Mouse (Mus musculus): ENCODE results near the gene Ubxn6.

Gene Ubxn6

DNA sequence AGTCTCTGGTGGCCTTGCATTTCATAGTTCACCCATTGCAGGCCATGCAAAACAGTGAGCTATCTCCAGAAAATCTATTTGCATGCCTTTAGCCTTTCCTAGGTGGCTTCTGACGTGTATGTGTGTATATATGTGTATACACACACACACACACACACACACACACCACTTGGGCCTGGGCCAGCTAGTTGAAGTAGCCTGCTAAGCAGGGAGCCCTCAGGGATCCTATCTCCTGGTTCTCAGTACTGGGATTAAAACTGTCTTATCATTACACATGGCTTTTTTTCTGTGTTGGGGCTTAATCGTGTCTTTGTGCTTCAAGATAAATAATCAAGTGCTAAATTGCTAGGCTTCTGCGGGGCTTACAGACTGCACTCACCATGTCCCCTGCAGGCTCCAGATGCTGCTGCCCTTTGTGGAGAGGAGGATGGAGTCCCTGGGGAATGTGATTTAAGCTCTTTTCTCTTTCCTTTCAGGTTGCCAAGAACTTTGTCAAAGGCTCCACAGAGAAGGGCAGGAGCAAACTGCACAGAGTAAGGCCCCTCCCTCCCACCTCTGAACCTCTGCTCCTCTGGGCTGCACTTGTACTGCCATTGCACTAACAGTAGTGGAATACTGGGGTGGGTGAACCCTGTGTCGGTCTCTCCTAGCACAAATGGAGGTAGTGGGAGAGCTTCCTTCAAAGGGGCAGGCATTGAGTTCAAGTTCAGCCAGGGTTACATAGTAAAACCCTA is 18.7 kb downstream of the Ubxn6 start:
- no peak for DNase-seq (ENCODE audit: low read depth in 1 of 2, low spot score in 2 of 2)

DNA sequence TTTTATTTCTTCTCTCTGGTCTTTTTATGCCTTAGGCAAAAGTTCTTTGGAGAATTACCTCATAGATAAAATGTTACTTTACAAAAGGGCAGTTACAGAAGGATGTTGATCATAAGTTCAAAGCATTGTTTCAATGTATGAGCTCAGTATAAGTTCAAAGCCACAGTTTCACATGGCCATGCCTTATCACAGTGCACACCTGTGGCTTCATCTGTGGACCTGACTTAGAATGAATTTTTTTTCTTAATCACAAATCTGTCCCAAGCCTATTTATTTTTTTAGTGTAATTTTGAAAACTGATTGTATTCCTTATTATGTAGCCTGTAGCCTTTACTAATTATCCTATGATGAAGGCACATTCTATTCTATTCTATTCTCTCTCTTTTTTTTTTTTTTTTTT is 19.9 kb downstream of the Ubxn6 start:
- no peak for DNase-seq (ENCODE audit: low read depth in 1 of 2, low spot score in 2 of 2)

DNA sequence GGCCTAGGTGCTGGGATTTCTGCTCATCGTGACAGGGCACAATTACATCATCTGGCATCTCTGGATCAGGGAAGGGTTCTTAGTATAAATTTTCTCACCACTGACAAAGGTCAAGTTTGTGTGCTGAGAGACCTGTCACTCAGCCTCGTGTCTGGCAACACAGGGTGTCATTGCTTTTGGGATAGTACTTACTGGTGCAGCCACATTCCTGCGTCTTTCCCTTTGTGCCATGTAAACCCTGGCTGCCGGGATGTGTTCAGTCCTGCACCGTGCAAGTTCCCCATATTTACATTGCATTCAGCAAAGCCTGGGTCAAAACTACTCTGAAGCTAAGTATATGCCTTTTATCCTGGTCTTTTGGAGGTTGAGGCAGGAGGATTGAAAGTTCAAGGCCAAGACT is 23.5 kb downstream of the Ubxn6 start:
- DNase-seq (ENCODE audit: low read depth in 1 of 2, low spot score in 2 of 2), result no peak

DNA sequence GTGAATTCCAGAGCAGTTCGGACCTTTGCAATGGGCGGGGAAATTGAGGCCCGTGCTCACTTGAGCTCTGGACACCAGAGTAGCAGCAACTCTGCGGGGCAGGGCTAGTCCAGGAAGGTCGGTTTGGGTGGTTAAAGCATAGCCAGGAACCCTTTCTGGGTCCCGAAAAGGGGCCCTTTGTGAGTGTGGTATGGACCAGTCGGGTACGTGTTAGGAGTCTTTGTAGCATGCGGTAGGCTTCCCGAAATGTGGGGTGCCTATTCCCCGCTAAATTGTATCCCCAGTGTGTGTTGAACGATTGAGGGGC is 34.0 kb downstream of the Ubxn6 start:
- DNase-seq (ENCODE audit: low read depth in 1 of 2, low spot score in 2 of 2), result no peak

DNA sequence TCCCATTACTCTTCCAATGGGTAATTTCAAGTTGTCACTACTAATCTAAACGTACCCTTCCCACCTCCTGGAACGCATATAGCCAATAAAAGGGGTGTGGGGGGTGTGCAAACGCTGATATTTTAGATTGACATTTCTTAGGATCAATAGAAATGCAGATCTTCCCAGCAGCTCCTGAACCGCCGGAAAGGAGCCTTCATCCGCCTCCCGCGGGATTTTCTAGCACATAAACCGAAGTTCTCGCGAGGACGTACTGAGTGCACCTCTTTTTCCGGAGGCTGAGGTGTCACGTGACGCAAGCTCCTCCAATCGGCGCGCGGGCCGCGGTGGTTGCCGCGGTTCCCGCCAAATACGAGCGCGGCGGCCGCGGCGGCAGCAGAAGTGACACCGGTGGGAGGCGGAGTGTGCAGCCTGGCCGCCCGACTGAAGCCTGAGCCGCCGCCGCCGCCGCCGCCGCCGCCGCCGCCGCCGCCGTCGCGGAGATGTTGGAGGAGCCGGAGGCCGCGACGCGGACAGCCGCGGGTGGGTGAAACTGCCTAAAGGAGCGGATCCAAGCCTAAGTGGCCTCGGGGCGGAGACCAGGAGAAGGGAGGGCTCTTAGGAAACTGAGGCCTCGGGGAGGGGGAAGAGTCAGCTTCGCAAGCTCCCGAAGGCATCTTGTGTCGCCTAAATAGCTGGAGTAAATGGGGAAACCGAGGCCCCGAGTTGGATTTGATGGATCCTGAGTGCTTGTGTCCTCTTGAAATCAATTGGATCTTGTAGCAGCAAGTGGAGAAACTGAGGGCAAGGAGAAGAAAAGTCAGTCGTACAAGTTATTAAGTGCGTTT is 34.6 kb downstream of the Ubxn6 start, which contains the start of gene Chaf1a:
Chaf1a (plus strand) TSS at position 410 of the 827 bp plus-strand sequence.
- peak; percentile 89 to 90 for DNase-seq (ENCODE audit: low read depth in 1 of 2, low spot score in 2 of 2)

DNA sequence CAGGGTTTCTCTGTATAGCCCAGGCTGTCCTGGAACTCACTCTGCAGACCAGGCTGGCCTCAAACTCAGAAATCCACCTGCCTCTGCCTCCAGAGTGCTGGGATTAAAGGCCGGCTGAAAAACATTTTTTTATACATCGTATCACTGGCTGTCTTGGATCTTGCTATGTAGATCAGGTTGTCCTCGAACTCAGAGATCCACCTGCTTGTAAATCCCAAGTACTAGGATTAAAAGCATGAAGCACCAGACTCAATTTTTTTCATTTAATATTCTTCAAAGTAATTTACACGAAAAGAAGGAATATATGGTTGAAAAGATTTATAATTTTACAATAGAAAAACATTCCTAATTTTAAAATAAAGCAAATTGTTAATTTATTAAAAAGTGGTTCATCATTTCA is 35.5 kb downstream of the Ubxn6 start:
- DNase-seq (ENCODE audit: low read depth in 1 of 2, low spot score in 2 of 2), result no peak

DNA sequence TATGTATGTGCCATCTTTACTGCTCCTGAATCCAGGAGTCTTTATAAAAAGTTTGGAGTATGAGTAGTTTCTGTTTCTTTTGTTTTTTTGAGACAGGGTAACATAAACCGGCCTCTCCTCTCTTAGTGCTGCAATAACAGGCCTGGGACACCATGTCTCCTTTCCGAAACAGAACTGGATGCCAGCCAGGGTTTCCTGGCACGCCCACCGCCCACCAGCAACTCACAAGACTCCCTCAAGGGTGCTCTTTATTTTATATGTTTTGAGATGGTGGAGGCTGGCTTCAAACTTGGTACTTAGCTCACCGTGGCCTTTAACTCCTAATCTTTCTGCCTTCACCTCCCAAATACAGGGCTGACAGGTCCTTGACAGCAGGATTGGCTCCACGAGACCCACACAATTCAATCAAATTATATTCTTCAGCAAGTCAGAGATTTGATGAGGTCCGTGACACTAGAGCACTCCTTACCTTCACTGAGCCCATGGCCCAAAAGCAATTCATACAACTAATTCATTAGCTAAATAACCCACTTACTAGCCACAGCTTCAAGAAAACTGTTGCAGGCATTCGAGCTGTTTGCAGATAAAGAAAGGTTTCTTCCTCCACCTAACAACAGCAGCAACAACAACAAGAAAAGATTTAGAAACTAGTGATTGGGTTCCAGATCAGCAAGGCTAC is 36.1 kb downstream of the Ubxn6 start:
- no peak for DNase-seq (ENCODE audit: low read depth in 1 of 2, low spot score in 2 of 2)

DNA sequence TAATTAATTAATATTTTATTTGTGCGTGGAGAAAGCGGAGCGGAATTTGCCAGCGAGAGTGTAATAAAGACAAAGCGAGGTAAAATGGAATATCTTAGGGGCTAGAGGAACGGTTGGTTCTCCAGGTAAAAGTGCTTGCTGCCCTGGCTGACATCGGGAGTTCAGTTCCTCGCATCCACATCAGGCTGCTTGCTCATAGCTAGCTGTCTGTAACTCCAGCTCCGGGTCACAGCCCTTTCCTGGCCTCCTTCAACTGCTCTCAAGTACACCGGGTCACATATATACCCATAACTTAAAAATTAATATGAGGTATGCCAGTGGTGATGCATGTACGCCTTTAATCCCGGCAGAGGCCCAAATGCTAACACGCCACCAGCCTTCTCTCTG is 37.9 kb downstream of the Ubxn6 start:
- no peak for DNase-seq (ENCODE audit: low read depth in 1 of 2, low spot score in 2 of 2)

DNA sequence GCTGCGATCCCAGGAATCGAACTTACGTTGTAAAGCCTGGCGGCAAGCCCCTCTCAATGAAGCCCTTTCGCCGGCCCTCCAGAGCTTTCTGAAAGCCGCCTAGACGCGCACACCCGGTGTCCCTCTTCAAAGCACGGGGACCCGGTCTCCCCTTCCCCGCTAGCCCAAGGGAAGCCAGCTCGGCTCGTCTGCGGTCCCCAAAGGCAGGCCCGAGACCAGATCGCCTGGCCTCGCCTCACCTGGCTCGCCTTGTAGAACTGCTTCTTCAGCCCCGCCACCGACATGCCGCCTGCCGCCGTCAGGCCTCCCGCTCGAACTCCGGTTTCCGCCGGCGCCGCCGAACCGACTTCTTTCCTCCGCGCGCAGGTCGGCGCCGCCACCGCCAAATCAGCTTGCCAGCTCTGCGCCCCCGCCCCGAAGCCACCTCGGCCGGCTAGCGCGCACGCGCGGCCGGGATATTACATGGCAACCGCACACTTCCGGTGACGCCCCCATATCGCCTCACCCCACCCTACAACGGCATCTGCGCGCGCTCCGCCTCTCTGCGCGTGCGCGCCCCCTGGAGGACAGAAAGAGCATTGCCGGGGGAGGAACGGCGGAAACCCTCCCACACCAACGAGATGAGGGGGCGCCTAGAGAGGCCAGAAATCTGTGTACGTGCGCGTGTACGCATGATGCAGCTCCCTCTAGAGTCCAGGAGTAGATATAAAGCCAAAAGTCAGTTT is 38.5 kb downstream of the Ubxn6 start, which contains the start of gene Sh3gl1:
Sh3gl1 (minus strand) TSS at position 460 of the 725 bp plus-strand sequence.
- peak; percentile 98 to 99 for DNase-seq (ENCODE audit: low read depth in 1 of 2, low spot score in 2 of 2)

DNA sequence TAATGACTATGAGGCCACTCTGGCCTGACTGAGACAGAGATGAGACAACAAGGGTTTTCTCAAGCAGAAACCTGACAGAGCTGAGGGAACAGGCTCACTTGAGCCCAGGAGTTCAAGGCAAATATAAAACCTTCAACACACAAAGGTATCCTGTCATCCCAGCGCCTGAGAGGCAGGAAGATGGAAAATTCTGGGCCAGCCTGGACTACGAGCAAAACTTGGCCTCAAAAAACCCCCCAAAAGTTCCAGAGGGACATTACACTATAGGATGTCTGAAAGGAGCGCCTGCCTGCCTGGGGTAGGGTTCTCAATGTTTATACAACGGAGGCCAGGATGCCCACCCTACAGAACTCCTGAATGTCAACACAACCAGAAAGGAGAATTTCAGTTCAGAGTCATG is 39.6 kb downstream of the Ubxn6 start:
- no peak for DNase-seq (ENCODE audit: low read depth in 1 of 2, low spot score in 2 of 2)

DNA sequence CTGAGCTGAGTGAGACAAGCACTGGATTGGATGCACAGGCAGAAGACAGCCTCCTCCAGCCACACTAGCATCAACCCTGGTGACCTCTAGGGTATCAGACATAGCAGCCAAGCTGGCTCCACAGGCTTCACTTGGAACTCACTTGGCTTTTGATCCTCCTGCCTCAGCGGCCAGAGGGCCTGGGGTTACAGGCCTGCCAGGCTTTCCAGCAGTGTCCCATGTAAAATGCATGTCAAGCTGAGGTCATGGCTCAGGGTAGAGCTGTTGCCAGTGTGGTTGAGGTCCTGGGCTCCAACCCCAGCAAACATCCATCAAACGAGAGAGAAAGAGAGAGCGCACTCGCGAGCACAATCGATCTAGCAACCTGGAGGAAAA is 40.1 kb downstream of the Ubxn6 start:
- no peak for DNase-seq (ENCODE audit: low read depth in 1 of 2, low spot score in 2 of 2)

DNA sequence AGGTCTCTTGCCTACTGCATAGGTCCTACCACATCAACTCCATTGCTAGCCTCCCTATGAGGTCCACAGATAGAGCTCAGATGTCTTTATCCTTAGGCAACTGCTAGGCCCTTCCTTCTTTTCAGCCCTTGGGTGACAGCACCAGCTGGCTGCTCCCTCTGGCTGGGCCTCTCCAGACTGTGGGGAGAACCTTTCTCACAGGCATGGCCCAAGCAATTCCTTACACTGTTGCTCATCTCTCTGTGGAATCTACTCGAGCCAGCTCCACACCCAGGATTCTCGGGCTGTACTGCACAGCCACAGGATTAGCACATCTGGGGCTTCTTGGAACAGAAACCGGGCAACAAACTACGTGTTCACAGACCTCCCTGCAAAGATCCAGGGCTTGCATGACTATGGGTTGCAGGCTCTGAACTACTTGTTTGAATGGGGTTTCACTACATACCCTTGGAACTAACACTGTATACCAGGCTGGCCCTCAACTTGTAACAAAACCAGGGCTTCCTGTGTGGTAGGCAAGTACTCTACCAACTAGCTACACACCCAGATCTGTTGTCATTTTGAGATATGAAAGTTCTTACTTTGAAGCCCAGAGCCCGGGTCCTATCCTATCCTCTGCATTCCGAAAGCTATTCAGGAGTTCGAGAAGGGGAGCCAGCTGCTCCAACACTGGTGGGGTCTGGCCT is 40.6 kb downstream of the Ubxn6 start:
- no peak for DNase-seq (ENCODE audit: low read depth in 1 of 2, low spot score in 2 of 2)

DNA sequence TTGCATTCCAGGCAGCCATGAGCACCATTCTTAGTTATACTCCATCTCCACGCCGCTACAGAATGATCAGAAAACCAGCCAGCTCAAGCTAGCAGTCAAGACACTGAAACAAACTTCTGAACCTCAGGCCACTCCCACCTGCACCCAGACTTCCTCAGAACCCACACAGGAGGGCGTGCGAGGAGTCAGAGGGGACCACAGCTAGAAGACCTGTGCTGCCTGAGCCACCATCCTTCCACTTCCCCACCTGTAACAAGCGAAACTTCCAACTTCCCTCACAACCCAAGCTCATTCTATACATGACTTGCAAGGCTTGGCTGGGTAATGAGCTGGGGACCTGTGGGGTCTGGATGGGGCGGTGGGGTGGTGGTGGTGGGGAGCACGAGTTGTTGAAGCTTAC is 42.0 kb downstream of the Ubxn6 start:
- DNase-seq (ENCODE audit: low read depth in 1 of 2, low spot score in 2 of 2), result no peak

DNA sequence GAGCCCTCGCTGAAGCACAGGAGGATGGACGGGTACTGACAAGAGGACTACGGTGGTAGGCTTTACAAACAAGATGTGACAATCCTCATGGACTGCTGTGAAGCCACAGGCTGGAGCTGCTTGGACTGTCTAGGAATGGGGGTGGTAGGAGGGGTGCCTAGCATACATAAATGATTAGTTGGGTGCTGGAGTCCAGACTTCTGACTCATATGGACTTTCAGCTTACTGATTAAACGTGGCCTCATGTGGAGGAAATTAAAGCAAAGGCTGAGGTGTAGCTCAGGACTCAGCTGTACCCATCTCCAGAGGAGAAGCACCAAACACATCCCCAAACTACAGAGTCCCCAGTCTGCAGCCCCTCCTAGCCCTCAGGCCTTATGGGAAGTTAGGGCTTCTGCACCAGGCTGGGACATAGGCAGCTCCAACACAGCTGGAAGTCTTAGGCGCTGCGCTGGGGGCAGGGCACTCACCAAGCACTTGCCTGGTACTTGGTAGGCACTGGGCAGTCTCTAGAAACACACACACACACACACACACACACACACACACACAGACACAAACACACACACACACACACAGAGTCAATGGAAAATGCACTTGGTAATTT is 42.6 kb downstream of the Ubxn6 start:
- DNase-seq (ENCODE audit: low read depth in 1 of 2, low spot score in 2 of 2), result no peak

DNA sequence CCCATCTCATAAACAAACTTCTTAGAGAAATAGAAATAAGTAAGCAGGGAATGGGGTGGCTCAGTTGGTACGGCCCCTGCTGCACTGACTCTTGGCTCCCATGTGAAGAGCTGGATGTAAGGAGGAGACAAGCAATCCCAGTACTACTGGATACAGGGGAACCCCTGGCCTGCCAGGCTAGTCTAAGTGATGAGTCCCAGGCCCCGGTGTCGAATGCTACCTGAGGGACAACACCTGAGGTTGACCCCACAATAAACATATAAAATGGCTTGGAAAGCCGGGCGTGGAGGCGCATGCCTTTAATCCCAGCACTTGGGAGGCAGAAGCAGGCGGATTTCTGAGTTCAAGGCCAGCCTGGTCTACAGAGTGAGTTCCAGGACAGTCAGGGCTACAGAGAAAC is 43.4 kb downstream of the Ubxn6 start:
- no peak for DNase-seq (ENCODE audit: low read depth in 1 of 2, low spot score in 2 of 2)

DNA sequence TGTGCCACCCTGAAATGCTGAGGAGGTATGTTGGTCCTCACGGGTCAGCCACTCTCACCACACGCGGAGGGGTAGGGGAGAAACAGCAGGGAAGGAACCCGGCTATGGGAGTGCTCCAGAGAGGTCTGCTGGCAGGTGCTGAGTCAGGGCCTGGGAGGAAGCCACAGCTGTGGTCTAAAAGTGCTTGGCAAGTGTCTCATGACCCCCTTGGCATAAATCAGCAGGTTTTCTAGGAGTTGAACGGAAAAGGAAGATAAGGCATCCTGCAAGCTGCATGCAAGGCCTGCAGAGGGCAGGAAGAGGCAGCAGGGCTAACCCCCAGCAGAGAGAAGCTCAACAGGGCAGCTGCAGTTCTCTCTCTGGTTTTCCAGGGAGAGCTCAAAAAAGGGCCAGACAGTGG is 43.9 kb downstream of the Ubxn6 start:
- no peak for DNase-seq (ENCODE audit: low read depth in 1 of 2, low spot score in 2 of 2)

DNA sequence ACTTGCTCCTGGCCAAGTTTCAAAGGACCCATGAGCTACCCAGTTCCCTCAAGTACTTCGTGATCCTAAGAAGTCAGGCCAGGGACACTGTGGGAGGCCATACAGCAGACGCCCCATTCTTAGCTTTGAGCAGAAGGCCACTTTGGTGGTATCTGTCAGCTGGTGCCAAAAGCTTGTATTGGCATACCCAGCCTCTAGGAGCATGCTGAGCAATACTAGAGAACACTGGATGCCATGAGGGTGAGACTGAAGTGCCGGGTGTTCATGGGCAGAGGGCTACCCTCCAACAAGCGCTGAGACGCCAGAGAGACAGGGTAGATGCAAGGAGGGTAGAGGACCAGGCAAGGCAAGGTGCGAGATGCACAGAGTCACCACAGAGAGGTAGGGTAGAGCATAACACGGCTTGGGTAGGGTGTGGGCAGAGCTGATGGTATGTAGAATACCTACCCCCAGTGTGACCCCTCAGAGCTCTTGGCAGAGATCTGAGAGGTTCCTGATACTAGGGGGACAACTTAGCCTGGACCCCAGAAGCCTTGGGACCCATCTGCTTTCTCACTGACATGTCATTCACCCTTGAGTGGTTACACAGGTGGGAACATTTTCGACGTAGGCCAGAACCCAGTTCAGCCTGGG is 44.5 kb downstream of the Ubxn6 start:
- no peak for DNase-seq (ENCODE audit: low read depth in 1 of 2, low spot score in 2 of 2)

DNA sequence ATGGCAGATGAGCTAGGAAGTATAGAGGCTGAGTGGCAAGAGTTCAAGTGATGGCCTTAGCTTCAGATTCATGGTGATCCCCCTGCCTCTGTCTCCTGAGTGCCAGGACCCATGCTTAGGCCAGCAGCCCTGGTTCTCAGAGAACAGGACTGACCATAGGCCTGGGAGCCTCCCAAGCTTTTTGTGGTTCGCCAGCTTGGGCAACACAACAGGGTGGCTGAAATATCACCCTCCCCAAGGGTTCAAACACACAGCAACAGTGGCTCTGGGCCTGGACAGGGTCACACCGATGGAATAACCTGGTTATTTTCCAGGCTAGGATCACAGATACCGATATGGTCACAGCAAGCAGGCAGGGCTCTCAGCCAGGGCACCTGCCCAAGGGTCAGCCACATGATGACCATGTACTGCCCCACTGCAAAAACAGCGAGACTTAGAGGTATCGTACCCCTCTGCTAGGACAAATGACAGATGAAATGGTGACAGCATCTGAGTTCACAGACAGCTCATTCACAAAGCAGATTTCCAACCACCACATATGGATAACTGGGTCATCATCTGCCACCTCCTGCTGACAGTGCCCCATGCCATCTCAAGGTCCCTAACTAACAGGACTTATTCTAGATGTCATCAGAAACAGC is 46.9 kb downstream of the Ubxn6 start:
- DNase-seq (ENCODE audit: low read depth in 1 of 2, low spot score in 2 of 2), result no peak

DNA sequence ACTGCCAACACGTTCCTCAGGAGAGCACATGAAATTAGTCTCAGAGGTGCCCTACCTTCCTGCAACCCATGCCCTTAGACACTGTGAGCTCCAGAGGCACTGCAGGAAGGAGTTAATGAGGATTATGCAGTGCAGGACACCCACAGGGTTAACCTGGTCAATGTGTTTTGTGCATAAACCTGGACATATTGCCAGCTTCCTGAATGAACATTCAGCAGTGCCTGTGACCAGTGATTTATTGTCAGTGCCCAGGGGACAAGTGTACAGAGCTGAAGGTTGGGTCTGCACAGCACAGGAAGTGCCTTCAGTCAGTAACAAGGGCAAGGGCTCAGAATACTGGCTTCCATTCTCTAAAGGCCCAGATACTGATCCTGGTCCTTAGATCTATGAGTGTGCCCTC is 47.9 kb downstream of the Ubxn6 start:
- DNase-seq (ENCODE audit: low read depth in 1 of 2, low spot score in 2 of 2), result no peak

DNA sequence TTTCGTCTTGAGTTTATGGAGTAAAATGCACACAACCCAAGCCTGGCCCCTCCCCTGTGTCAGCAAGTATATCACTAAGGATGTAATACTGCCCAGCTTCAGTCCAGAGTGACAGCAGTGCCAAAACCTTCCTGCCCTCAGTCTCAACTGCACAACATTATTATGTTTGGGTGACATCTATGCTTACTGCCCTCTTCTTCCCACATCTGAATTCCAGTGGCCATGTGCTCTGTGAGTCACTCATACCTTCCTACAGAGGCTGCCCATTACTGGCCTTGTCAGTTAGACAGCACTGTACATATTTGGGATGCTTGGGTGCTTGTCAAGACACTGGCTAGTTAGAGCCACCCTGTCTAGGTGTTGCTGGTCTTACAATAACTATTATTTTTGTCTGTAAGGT is 48.5 kb downstream of the Ubxn6 start:
- no peak for DNase-seq (ENCODE audit: low read depth in 1 of 2, low spot score in 2 of 2)
